Mouse (Mus musculus) layer of hippocampus, postnatal 25 days (tissue): ENCODE measurements around the gene Nog. TPM values are rescaled to one million over a fixed set of nuclear protein-coding genes. Genes with fewer than 3 reads are reported as not detected.

Experiments
- DNase-seq, 2 experiments: peaks; one replicate each; pipeline ENCODE4 v3.0.0; 2022; ENCODE audit warnings: mixed read lengths in 2 of 2, low spot score in 1 of 2; ENCODE audit errors: extremely low spot score in 1 of 2
- total RNA-seq, 2 experiments: library from RNA; stranded (reverse); gene quantifications; 2 replicates each; pipeline ENCODE4 v1.2.3; 2021

The Nog gene
- total RNA-seq, 2 experiments from 2014 or later = 7.0 to 9.6 TPM

- no peak for DNase-seq
Observed at GRCm38 (mm10) chr11:89269809-89270361, 32.2 kb downstream of the Nog start.

GRCm38 (mm10) chr11:89267520-89267919 is 34.6 kb downstream of the Nog start:
- no peak for DNase-seq

GRCm38 (mm10) chr11:89265080-89265479 is 37.1 kb downstream of the Nog start:
- DNase-seq = no peak

GRCm38 (mm10) chr11:89259338-89259915 is 42.7 kb downstream of the Nog start:
- DNase-seq = no peak

- DNase-seq = no peak
Observed at GRCm38 (mm10) chr11:89257893-89258292, 44.2 kb downstream of the Nog start.

GRCm38 (mm10) chr11:89253973-89254372 is 48.2 kb downstream of the Nog start:
- no peak for DNase-seq

Other genes with a start within 250 kb of the Nog start
- 10 to 100 TPM; 41.6 to 42.8 TPM for gene Dgke, start 235.5 kb downstream of the Nog start, total RNA-seq
- not detected for gene Gm525, start 228.5 kb downstream of the Nog start, total RNA-seq